8 mouse cellular contexts compared by ENCODE assay signal in the genomic region with DNA sequence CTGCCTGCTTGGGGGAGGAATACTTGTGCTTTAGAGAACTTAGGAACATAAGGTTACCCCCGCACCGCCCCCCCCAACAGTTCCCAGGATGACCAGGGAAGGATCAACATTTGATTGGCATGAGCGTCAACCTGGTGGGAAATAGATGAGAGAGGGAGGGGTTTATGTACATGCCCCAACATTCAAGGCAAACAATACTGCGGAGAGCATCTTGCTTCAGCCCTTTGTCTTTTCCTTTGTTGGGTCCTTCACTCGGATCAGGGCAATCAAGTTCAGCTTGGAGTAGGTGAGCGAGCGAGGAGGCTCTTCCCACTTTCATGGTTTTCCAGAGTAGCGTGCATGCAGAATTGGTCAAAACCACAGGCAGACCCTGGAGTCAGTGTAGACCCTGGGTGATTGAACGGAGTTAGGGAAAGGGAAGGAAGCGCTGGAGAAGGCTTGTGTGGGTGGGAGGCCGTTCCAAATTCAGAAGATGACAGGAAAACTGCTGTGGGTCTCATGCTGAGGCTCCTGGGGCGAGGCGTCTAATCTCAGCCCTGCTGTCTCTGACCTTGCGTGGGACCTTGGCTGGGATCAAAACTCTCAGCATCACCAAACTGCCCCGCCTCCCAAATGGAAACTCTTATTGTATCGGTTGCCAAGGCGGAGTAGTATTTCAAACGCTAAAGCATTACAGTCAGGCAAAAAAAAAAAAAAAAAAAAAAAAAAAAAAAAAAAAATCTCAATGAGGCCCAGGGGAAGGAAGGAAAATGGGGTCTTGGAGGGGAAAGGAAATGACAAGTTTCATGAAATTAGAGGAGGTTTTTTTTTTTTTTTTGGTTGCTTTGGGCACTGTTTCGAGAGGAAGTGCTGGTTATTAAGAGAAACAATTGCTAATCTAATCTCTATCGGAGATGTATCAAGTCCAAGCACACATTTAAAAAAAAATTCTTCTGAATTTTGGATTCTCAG.
DNase-seq lines count a peak whose midpoint lies in the region; ATAC-seq and TF ChIP-seq lines count a peak whose summit lies in the region.

No protein-coding gene starts in this region.

- WGBS in intestine, embryonic 14.5 days, result 32% methylated on average over 20 of the region's 20 CpGs

- H3K4me2 ChIP-seq in CH12.LX (ENCODE audit: insufficient read depth, low read depth, poor library complexity, severe bottlenecking), result peak overlapping the region; percentile 62
- H3K4me2 ChIP-seq in intestine, embryonic 14.5 days (ENCODE audit: low read length), result peak overlapping the region; percentile 45

- dilution Hi-C loops in CH12.LX (cut with MboI; ENCODE audit: extremely low pct_ligation_motif_present, extremely low pct_unique_long_range_greater_than_20kb, low sequenced_read_pairs), result no loop called here

- peak overlapping the region; percentile 52 to 77 (median 60) for H3K4me3 ChIP-seq in CH12.LX (replicated peaks in 1 of 3; ENCODE audit: low read depth in 2 of 3, low read length in 2 of 3, poor library complexity in 1 of 3)
- H3K4me3 ChIP-seq in intestine, embryonic 14.5 days (ENCODE audit: low read depth, low read length), result no peak overlapping the region

- peak overlapping the region; percentile 66 for H3K9ac ChIP-seq in CH12.LX (ENCODE audit: insufficient read depth, low read depth)
- H3K9ac ChIP-seq in intestine, embryonic 14.5 days (ENCODE audit: low read length), result no peak overlapping the region

- peaks cover 9 to 54% of the 10 kb centered on the region in 2 experiments for H3K4me1 ChIP-seq in CH12.LX (ENCODE audit: control insufficient read depth in 1 of 2, insufficient read depth in 2 of 2)
- peaks cover 3% of the 10 kb centered on the region; the same call in 1 of the 2 replicates for H3K4me1 ChIP-seq in intestine, embryonic 14.5 days (replicated peaks; ENCODE audit: control insufficient read depth, insufficient read depth, low read length)

- no peaks in the 10 kb centered on the region for H3K27me3 ChIP-seq in CH12.LX (replicated peaks)
- no peaks in the 10 kb centered on the region for H3K27me3 ChIP-seq in intestine, embryonic 14.5 days (replicated peaks; ENCODE audit: control insufficient read depth, insufficient read depth, low read length)

- H3K9me3 ChIP-seq in CH12.LX (replicated peaks; ENCODE audit: low read length), result peaks cover 3% of the 10 kb centered on the region
- H3K9me3 ChIP-seq in intestine, embryonic 14.5 days (ENCODE audit: control insufficient read depth, low read length), result no peaks in the 10 kb centered on the region

- no peak for TF ChIP-seq CTCF in CH12.LX (conservative IDR thresholded peaks at IDR 0.05 in 1 of 2, IDR thresholded peaks at IDR 0.05 in 1 of 2; ENCODE audit: low read depth in 2 of 2, low read length in 2 of 2)

- peak; percentile 26 for ATAC-seq in granulocyte monocyte progenitor cell, adult 5-6 weeks (replicated peaks; ENCODE audit: poor library complexity, severe bottlenecking)
- ATAC-seq in intestine, embryonic 14.5 days (replicated peaks; ENCODE audit: low FRiP score, low TSS enrichment, low read depth), result no peak

- TF ChIP-seq POLR2A in CH12.LX (IDR thresholded peaks at IDR 0.05; ENCODE audit: low read depth, low read length), result no peak

- TF ChIP-seq EP300 in CH12.LX (IDR thresholded peaks at IDR 0.05; ENCODE audit: low read length), result no peak

- intact Hi-C loops in left cerebral cortex, postnatal 14 days (cut with DNase I), result loop anchor here (5.0 to 10.0 kb wide), 2 partner anchors 67 to 186 kb away; no protein-coding TSS in a partner anchor

- peaks cover 0 to 4% of the 10 kb centered on the region in 2 experiments for H3K36me3 ChIP-seq in CH12.LX (replicated peaks in 1 of 2; ENCODE audit: control insufficient read depth in 1 of 2, insufficient read depth in 1 of 2, low read length in 1 of 2)
- no peaks in the 10 kb centered on the region for H3K36me3 ChIP-seq in intestine, embryonic 14.5 days (ENCODE audit: control insufficient read depth, insufficient read depth, low read length)

- H3K79me2 ChIP-seq in CH12.LX (replicated peaks; ENCODE audit: control insufficient read depth, extremely low read depth, insufficient read depth, poor library complexity, severe bottlenecking), result no peaks in the 10 kb centered on the region

- in situ Hi-C loops in CH12.LX (cut with MboI; ENCODE audit: low pct_ligation_motif_present, low pct_unique_long_range_greater_than_20kb, low sequenced_read_pairs), result loop anchor here (10.0 kb wide), 1 partner anchor 103 kb away; a partner anchor contains a TSS

- peak overlapping the region; percentile 23; the same call in 1 of the 2 replicates for H3K27ac ChIP-seq in CH12.LX (ENCODE audit: insufficient read depth, low read depth)
- no peak overlapping the region for H3K27ac ChIP-seq in intestine, embryonic 14.5 days (ENCODE audit: low read depth)

- TF ChIP-seq RAD21 in CH12.LX (IDR thresholded peaks at IDR 0.05; ENCODE audit: low read depth, low read length), result no peak

- peak; percentile 80 for DNase-seq in CH12.LX (ENCODE audit: extremely low read depth)
- peak; percentile 8 to 31 for DNase-seq in adrenal gland, postnatal 4 days (ENCODE audit: low spot score in 2 of 2)
- no peak for DNase-seq in intestine, embryonic 14.5 days (ENCODE audit: low spot score)
- DNase-seq in lung, postnatal 10 days, result peak; percentile 53
- DNase-seq in skeletal muscle tissue, adult 2 months (ENCODE audit: low read depth, low spot score), result peak; percentile 57
- no peak for DNase-seq in left cerebral cortex, postnatal 14 days (ENCODE audit: low spot score in 2 of 2)
- no peak for DNase-seq in yolk sac, embryonic 10.5 days (ENCODE audit: low spot score)

TF ChIP-seq in CH12.LX, 34 proteins besides CTCF, POLR2A, EP300 and RAD21:
- TF ChIP-seq ZNF384 (IDR thresholded peaks at IDR 0.05; ENCODE audit: low read depth, low read length), result peak; percentile 99
- TF ChIP-seq NELFE (IDR thresholded peaks at IDR 0.05; ENCODE audit: low read depth, low read length), result no peak
- TF ChIP-seq IRF4 (IDR thresholded peaks at IDR 0.05; ENCODE audit: low read depth, low read length), result 0 out of 2 replicates have a peak, but pooled peaks have one; percentile 11
- TF ChIP-seq POLR2AphosphoS2 (IDR thresholded peaks at IDR 0.05; ENCODE audit: low read depth, low read length), result no peak
- no peak for TF ChIP-seq TBP (conservative IDR thresholded peaks at IDR 0.05; ENCODE audit: low read depth, low read length)
- TF ChIP-seq MXI1 (IDR thresholded peaks at IDR 0.05; ENCODE audit: low read depth, low read length), result peak; percentile 10; the same call in 1 of the 2 replicates
- no peak for TF ChIP-seq MYC (IDR thresholded peaks at IDR 0.05; ENCODE audit: low read depth, low read length)
- no peak for TF ChIP-seq GABPA (IDR thresholded peaks at IDR 0.05; ENCODE audit: insufficient replicate concordance, low read depth, low read length)
- no peak for TF ChIP-seq BHLHE40 (IDR thresholded peaks at IDR 0.05; ENCODE audit: low read depth, low read length)
- TF ChIP-seq ETS1 (conservative IDR thresholded peaks at IDR 0.05; ENCODE audit: low read depth, low read length), result peak; percentile 22; the same call in 1 of the 2 replicates
- TF ChIP-seq ZMIZ1 (IDR thresholded peaks at IDR 0.05; ENCODE audit: low read depth, low read length), result no peak

Comparison
In these comparisons a context has a peak if more than half of its experiments do, and no peak if none do; other contexts are left out.
1. DNase-seq: peak in CH12.LX (single experiment), adrenal gland, postnatal 4 days (2 of 2), lung, postnatal 10 days (single experiment) and skeletal muscle tissue, adult 2 months (single experiment); none in intestine, embryonic 14.5 days (single experiment), left cerebral cortex, postnatal 14 days (0 of 2) and yolk sac, embryonic 10.5 days (single experiment).